Mouse (Mus musculus) lung, adult 10 weeks (tissue): ENCODE data around the gene St3gal2. TPM values are rescaled to one million over a fixed set of nuclear protein-coding genes. Genes with fewer than 3 reads are reported as not detected.

ENCODE experiments used
- polyA plus RNA-seq: library from polyadenylated mRNA; stranded (reverse); fragments of 350-450 nt; fragmentation: Illumina TruSeq; extraction: RNeasy Lipid Tissue Mini Kit (QIAGEN cat#74804); gene quantifications from one replicate; pipeline ENCODE4 v1.2.3, GENCODE M21; 2014; ENCODE audit warnings: low read depth, low replicate concordance; ENCODE audit not compliant: insufficient read depth

St3gal2 gene
- 12.6 TPM for polyA plus RNA-seq

DNA sequence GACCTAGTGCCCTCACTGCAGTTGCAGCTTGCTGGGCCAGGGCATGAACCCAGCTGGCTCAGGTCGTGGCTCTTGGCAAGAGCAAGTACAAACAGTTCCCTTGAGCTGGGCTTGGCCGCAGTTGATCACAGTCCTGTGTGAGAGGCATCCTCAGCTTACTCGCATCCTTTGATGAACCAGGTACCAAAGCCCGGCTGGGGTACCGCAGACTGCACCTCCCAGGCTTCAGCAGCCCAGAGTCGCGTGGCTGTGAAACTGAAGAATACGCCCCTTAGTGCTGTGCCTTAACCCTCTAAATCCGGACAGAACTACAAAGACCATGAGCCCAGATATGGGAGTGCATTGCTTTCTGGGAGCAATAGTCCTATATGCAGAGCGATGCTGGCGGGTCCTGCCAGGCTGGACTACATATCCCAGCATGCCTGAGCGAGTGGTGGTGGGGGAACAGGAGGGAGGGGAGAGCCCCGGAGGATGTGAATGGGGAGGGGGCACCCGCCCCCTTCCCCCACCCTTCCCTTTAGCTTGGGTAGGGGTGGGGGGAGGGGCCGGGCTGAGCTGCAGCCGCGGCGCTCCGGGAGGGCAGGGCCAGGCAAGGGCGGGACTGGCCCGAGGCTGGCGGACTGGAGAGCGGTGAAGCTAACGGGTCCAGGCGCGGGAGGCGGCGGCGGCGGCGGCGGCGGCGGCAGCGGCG, at the start of gene St3gal2:
Gene St3gal2 (plus strand): TSS at position 582 of the 691 bp plus-strand sequence.

DNA sequence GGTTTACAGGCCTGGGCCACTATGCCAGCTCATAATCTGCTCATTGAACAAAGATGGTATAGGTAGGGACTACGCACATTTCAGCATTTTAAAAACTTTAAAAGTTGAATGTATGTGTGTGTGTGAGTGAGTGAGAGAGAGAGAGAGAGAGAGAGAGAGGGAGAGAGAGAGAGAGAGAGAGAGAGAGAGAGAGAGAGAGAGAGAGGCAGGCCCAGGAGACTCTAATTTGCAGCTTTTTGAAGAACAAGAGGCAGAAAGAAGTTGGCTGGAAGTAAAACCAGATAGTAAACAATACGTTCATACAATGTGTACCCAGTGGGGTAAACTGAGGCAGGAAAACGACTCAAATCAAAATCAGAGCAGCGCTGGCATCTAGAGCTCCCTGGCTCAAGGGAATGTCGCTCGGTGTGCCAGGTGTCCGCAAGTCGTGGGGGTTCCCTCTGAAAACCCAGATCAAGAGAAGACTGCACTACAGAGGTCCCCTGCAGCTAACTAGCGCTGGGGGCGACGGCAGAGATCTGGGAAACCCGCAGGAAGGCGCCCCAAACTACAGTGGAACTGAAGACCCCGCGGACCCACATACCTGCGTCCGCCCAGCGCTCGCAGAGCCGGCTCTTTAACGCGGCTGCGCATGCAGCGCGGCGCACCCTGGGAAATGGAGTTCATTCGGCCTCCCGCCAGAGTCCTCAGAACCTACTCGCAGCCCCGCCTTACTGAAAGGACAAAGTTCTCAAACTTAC, 17.7 kb upstream of the St3gal2 start, which contains the start of gene Fuk:
Gene Fuk (minus strand): TSS at position 650 of the 740 bp plus-strand sequence.

DNA sequence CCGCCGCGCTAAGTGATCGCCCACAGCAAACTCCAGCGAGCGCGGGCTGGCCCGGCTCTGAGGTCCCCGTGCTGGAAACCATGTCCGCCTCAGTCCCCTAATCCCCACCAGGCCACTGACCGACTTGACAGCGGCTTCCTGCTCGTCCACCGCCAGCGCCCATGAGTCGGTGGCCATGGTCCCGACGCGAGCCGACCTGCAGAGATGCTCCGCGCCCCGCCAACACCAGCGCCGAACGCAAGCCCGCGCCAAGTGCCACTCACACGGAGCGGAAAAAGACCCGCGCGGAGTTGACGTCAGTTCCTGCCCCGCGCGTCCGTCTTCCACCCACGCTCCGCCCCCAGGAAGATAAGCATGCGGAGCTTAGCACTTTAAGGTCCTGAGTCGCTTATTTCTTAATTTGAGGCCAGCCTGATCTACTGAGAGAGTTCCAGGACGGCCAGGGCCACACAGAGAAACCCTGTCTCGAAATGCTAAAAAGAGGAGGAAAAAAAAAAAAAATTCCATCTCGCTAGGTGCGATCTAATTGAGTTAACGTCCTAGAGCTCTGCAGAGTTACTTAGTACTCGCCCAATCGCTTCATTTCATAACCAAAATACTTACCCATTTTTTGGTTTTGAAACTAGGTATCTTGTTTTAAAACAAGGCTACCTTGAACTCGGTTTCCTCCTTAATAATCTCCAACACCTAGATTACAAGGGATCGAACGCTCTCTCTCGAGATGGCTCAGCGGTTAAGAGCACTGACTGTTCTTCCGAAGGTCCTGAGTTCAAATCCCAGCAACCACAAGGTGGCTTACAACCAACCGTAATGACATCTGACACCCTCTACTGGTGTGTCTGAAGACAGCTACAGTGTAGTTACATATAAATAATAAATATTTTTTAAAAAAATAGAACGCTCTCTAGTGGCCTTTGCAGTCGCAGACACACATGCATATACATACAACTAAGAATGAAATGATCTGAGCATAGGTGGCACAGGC, 78.1 kb downstream of the St3gal2 start, which contains the start of gene Ddx19a:
Gene Ddx19a (minus strand): TSS at position 254 of the 985 bp plus-strand sequence.

Other genes with a start within 250 kb of the St3gal2 start
- gene Mtss1l, start 198.4 kb upstream of the St3gal2 start, polyA plus RNA-seq = 13.3 TPM
- gene Il34, start 114.0 kb upstream of the St3gal2 start, polyA plus RNA-seq = 13.5 TPM
- 21.9 TPM for gene Cog4, start 73.3 kb upstream of the St3gal2 start, polyA plus RNA-seq
- gene Sf3b3, start 73.1 kb upstream of the St3gal2 start, polyA plus RNA-seq = 20.4 TPM
- gene Fuk, start 17.4 kb upstream of the St3gal2 start, polyA plus RNA-seq = 4.0 TPM
- gene Ddx19a, start 77.9 kb downstream of the St3gal2 start, polyA plus RNA-seq = 18.5 TPM
- 3.5 TPM for gene Ddx19b, start 111.8 kb downstream of the St3gal2 start, polyA plus RNA-seq
- gene Aars, start 113.2 kb downstream of the St3gal2 start, polyA plus RNA-seq = 17.0 TPM
- gene Exosc6, start 136.4 kb downstream of the St3gal2 start, polyA plus RNA-seq = 0.71 TPM
- gene Clec18a, start 172.5 kb downstream of the St3gal2 start, polyA plus RNA-seq = not detected
- gene Pdpr, start 174.7 kb downstream of the St3gal2 start, polyA plus RNA-seq = 2.0 TPM